Mouse (Mus musculus): ENCODE results near the gene Slc22a18. TPM values are rescaled to one million over a fixed set of nuclear protein-coding genes. Genes with fewer than 3 reads are reported as not detected.

The Slc22a18 gene
- polyA plus RNA-seq, 2 experiments, result 7.2 to 9.4 TPM

- Histone ChIP-seq H3K9me3 (ENCODE audit: control insufficient read depth, low read length) (no peaks in the 10 kb centered on the region), H3K4me3 (ENCODE audit: insufficient read depth in 1 of 2, low read depth in 2 of 2, low read length in 2 of 2) (peak overlapping the region in 1 of 2 experiments; percentile 22; a peak in 2 of 4 replicates), H3K9ac (replicated peaks) (no peak overlapping the region), H3K36me3 (replicated peaks; ENCODE audit: control insufficient read depth, insufficient read depth, low read depth) (no peaks in the 10 kb centered on the region), H3K27ac (no peak overlapping the region), H3K4me2 (ENCODE audit: low read depth) (peak overlapping the region; percentile 30), H3K4me1 (replicated peaks; ENCODE audit: control insufficient read depth in 2 of 2, insufficient read depth in 2 of 2, low read length in 1 of 2) (no peaks in the 10 kb centered on the region), H3K27me3 (ENCODE audit: control insufficient read depth, insufficient read depth, low read length) (peaks cover 16% of the 10 kb centered on the region)
- no peak for ATAC-seq (ENCODE audit: insufficient read depth)
- 16% methylated on average over 16 of the region's 18 CpGs for WGBS (ENCODE audit: insufficient replicate concordance)
- TF ChIP-seq EP300 (IDR thresholded peaks at IDR 0.05; ENCODE audit: low read depth) (no peak), CTCF (IDR thresholded peaks at IDR 0.05; ENCODE audit: low read depth) (no peak)
- no peak for DNase-seq (ENCODE audit: low read depth in 3 of 3, low spot score in 3 of 3)
Observed at GRCm38 (mm10) chr7:143437231-143437893, 36.2 kb upstream of the Slc22a18 start.

- ATAC-seq (ENCODE audit: insufficient read depth), result no peak
- Histone ChIP-seq H3K36me3 (replicated peaks; ENCODE audit: control insufficient read depth, insufficient read depth, low read depth) (no peaks in the 10 kb centered on the region), H3K9ac (replicated peaks) (no peak overlapping the region), H3K4me3 (ENCODE audit: insufficient read depth in 1 of 2, low read depth in 2 of 2, low read length in 2 of 2) (peak overlapping the region in 1 of 2 experiments; percentile 22; a peak in 2 of 4 replicates), H3K4me2 (ENCODE audit: low read depth) (peak overlapping the region; percentile 30), H3K27ac (no peak overlapping the region), H3K4me1 (replicated peaks; ENCODE audit: control insufficient read depth in 2 of 2, insufficient read depth in 2 of 2, low read length in 1 of 2) (no peaks in the 10 kb centered on the region), H3K27me3 (ENCODE audit: control insufficient read depth, insufficient read depth, low read length) (peaks cover 16% of the 10 kb centered on the region), H3K9me3 (ENCODE audit: control insufficient read depth, low read length) (no peaks in the 10 kb centered on the region)
- no peak for DNase-seq (ENCODE audit: low read depth in 3 of 3, low spot score in 3 of 3)
- TF ChIP-seq CTCF (IDR thresholded peaks at IDR 0.05; ENCODE audit: low read depth) (no peak), EP300 (IDR thresholded peaks at IDR 0.05; ENCODE audit: low read depth) (no peak)
- 5% methylated on average over 57 of the region's 63 CpGs for WGBS (ENCODE audit: insufficient replicate concordance)
Observed at GRCm38 (mm10) chr7:143437894-143438581, 35.5 kb upstream of the Slc22a18 start.

- no peak for TF ChIP-seq CTCF (IDR thresholded peaks at IDR 0.05; ENCODE audit: low read depth)
- no peak for TF ChIP-seq EP300 (IDR thresholded peaks at IDR 0.05; ENCODE audit: low read depth)
- DNase-seq (ENCODE audit: low read depth in 3 of 3, low spot score in 3 of 3), result no peak
- H3K27ac ChIP-seq, result no peak overlapping the region
- H3K4me3 ChIP-seq (ENCODE audit: insufficient read depth in 1 of 2, low read depth in 2 of 2, low read length in 2 of 2), result no peak overlapping the region
- H3K9me3 ChIP-seq (ENCODE audit: control insufficient read depth, low read length), result no peaks in the 10 kb centered on the region
- no peaks in the 10 kb centered on the region for H3K36me3 ChIP-seq (replicated peaks; ENCODE audit: control insufficient read depth, insufficient read depth, low read depth)
- H3K9ac ChIP-seq (replicated peaks), result no peak overlapping the region
- no peak overlapping the region for H3K4me2 ChIP-seq (ENCODE audit: low read depth)
- WGBS (ENCODE audit: insufficient replicate concordance), result 40% methylated on average over 1 of the region's 1 CpGs
- no peak for ATAC-seq (ENCODE audit: insufficient read depth)
- H3K4me1 ChIP-seq (replicated peaks; ENCODE audit: control insufficient read depth in 2 of 2, insufficient read depth in 2 of 2, low read length in 1 of 2), result no peaks in the 10 kb centered on the region
- peaks cover 23% of the 10 kb centered on the region for H3K27me3 ChIP-seq (ENCODE audit: control insufficient read depth, insufficient read depth, low read length)
Observed at GRCm38 (mm10) chr7:143438965-143439364, 34.6 kb upstream of the Slc22a18 start.

- Histone ChIP-seq H3K36me3 (replicated peaks; ENCODE audit: control insufficient read depth, insufficient read depth, low read depth) (no peaks in the 10 kb centered on the region), H3K9ac (replicated peaks) (no peak overlapping the region), H3K9me3 (ENCODE audit: control insufficient read depth, low read length) (no peaks in the 10 kb centered on the region), H3K27ac (no peak overlapping the region), H3K4me2 (ENCODE audit: low read depth) (no peak overlapping the region), H3K4me3 (ENCODE audit: insufficient read depth in 1 of 2, low read depth in 2 of 2, low read length in 2 of 2) (no peak overlapping the region), H3K27me3 (ENCODE audit: control insufficient read depth, insufficient read depth, low read length) (peaks cover 36% of the 10 kb centered on the region), H3K4me1 (replicated peaks; ENCODE audit: control insufficient read depth in 2 of 2, insufficient read depth in 2 of 2, low read length in 1 of 2) (no peaks in the 10 kb centered on the region)
- ATAC-seq (ENCODE audit: insufficient read depth), result no peak
- TF ChIP-seq CTCF (IDR thresholded peaks at IDR 0.05; ENCODE audit: low read depth), result no peak
- TF ChIP-seq EP300 (IDR thresholded peaks at IDR 0.05; ENCODE audit: low read depth), result no peak
- 23% methylated on average over 8 of the region's 8 CpGs for WGBS (ENCODE audit: insufficient replicate concordance)
- DNase-seq (ENCODE audit: low read depth in 3 of 3, low spot score in 3 of 3), result no peak
Observed at GRCm38 (mm10) chr7:143444580-143444954, 29.0 kb upstream of the Slc22a18 start.

GRCm38 (mm10) chr7:143444955-143445648 is 28.4 kb upstream of the Slc22a18 start:
- Histone ChIP-seq H3K4me3 (ENCODE audit: insufficient read depth in 1 of 2, low read depth in 2 of 2, low read length in 2 of 2) (no peak overlapping the region), H3K27me3 (ENCODE audit: control insufficient read depth, insufficient read depth, low read length) (peaks cover 36% of the 10 kb centered on the region), H3K9ac (replicated peaks) (no peak overlapping the region), H3K36me3 (replicated peaks; ENCODE audit: control insufficient read depth, insufficient read depth, low read depth) (no peaks in the 10 kb centered on the region), H3K4me1 (replicated peaks; ENCODE audit: control insufficient read depth in 2 of 2, insufficient read depth in 2 of 2, low read length in 1 of 2) (no peaks in the 10 kb centered on the region), H3K4me2 (ENCODE audit: low read depth) (peak overlapping the region; percentile 37), H3K9me3 (ENCODE audit: control insufficient read depth, low read length) (no peaks in the 10 kb centered on the region), H3K27ac (no peak overlapping the region)
- DNase-seq (ENCODE audit: low read depth in 3 of 3, low spot score in 3 of 3) (no peak), ATAC-seq (ENCODE audit: insufficient read depth) (no peak)
- TF ChIP-seq CTCF (IDR thresholded peaks at IDR 0.05; ENCODE audit: low read depth) (no peak), EP300 (IDR thresholded peaks at IDR 0.05; ENCODE audit: low read depth) (no peak)
- 7% methylated on average over 55 of the region's 55 CpGs for WGBS (ENCODE audit: insufficient replicate concordance)

Data from liver, embryonic 14.5 days (tissue).